Comparison of ENCODE assay signal across 10 mouse cellular contexts in genomic region chr1:88839407-88839976, GRCm38 (mm10).
DNase-seq lines count a peak whose midpoint lies in the region; ATAC-seq lines count a peak whose summit lies in the region.
"Had no signal": no experiment of that assay in that cellular context is flagged by ENCODE, and none has a peak within 500 bp of the region (broad histone marks: within the 10 kb centered on the region; RNA-seq: fewer than 3 reads in every experiment).

No protein-coding gene starts in this region.

- intact Hi-C loops in left cerebral cortex, postnatal 4 days (cut with DNase I) = no loop called here
- intact Hi-C loops in gastrocnemius, postnatal 14 days (cut with DNase I; ENCODE audit: low total_unique reads) = no loop called here

- no peak overlapping the region for H3K9ac ChIP-seq in hindbrain, embryonic 16.5 days (ENCODE audit: low read depth, low read length)
- H3K9ac ChIP-seq in kidney, embryonic 16.5 days (replicated peaks; ENCODE audit: low read length) = no peak overlapping the region
- H3K9ac ChIP-seq: liver, embryonic 14.5 days had no signal

- 0 out of 2 replicates have a peak, but pooled peaks have one; percentile 38 for ATAC-seq in hindbrain, embryonic 16.5 days
- ATAC-seq in kidney, embryonic 16.5 days (ENCODE audit: low FRiP score, low TSS enrichment) = no peak
- no peak for ATAC-seq in megakaryocyte progenitor cell, adult 5-6 weeks (replicated peaks; ENCODE audit: poor library complexity)
- ATAC-seq: CD4-positive, CD25-positive, alpha-beta regulatory T cell, adult 4 months had no signal

- H3K27me3 ChIP-seq in embryonic facial prominence, embryonic 10.5 days (replicated peaks; ENCODE audit: low read depth, poor library complexity, severe bottlenecking) = no peaks in the 10 kb centered on the region
- no peaks in the 10 kb centered on the region for H3K27me3 ChIP-seq in hindbrain, embryonic 16.5 days (replicated peaks; ENCODE audit: control insufficient read depth, insufficient read depth, low read length)
- no peaks in the 10 kb centered on the region for H3K27me3 ChIP-seq in kidney, embryonic 16.5 days (ENCODE audit: insufficient read depth, low read length)

- no peak overlapping the region; the same call in 1 of the 2 replicates for H3K4me3 ChIP-seq in embryonic facial prominence, embryonic 10.5 days
- no peak overlapping the region for H3K4me3 ChIP-seq in hindbrain, embryonic 16.5 days (ENCODE audit: low read length)
- H3K4me3 ChIP-seq in kidney, embryonic 16.5 days (ENCODE audit: low read length) = no peak overlapping the region

- peaks cover 29% of the 10 kb centered on the region for H3K4me1 ChIP-seq in embryonic facial prominence, embryonic 10.5 days
- peaks cover 12% of the 10 kb centered on the region for H3K4me1 ChIP-seq in hindbrain, embryonic 16.5 days (ENCODE audit: control insufficient read depth, insufficient read depth, low read depth, low read length)
- H3K4me1 ChIP-seq in kidney, embryonic 16.5 days (ENCODE audit: insufficient read depth, low read length) = no peaks in the 10 kb centered on the region; the same call in 1 of the 2 replicates

- H3K27ac ChIP-seq in embryonic facial prominence, embryonic 10.5 days (replicated peaks) = peak overlapping the region; percentile 83
- peak overlapping the region; percentile 78; the same call in 1 of the 2 replicates for H3K27ac ChIP-seq in hindbrain, embryonic 16.5 days (ENCODE audit: low read depth, low read length)
- no peak overlapping the region for H3K27ac ChIP-seq in kidney, embryonic 16.5 days (ENCODE audit: low read length)
- H3K27ac ChIP-seq: liver, embryonic 14.5 days had no signal

- 15% methylated on average over 3 of the region's 3 CpGs for WGBS in embryonic facial prominence, embryonic 10.5 days
- 9% methylated on average over 3 of the region's 3 CpGs for WGBS in hindbrain, embryonic 16.5 days
- WGBS in kidney, embryonic 16.5 days = 38% methylated on average over 3 of the region's 3 CpGs

- peak; percentile 51 for DNase-seq in left cerebral cortex, postnatal 4 days
- no peak for DNase-seq in left cerebral cortex, adult 8-10 months (ENCODE audit: low spot score in 2 of 2)
- peak; percentile 12 for DNase-seq in embryonic facial prominence, embryonic 10.5 days (ENCODE audit: low spot score)
- no peak for DNase-seq in frontal cortex, postnatal 25 days (ENCODE audit: low spot score in 2 of 2)
- DNase-seq in gastrocnemius, postnatal 14 days = no peak

- no peaks in the 10 kb centered on the region for H3K9me3 ChIP-seq in embryonic facial prominence, embryonic 10.5 days
- H3K9me3 ChIP-seq in hindbrain, embryonic 16.5 days (ENCODE audit: control insufficient read depth, low read length) = no peaks in the 10 kb centered on the region
- peaks cover 4% of the 10 kb centered on the region; the same call in 1 of the 2 replicates for H3K9me3 ChIP-seq in kidney, embryonic 16.5 days (ENCODE audit: low read length)

- H3K4me2 ChIP-seq in hindbrain, embryonic 16.5 days (ENCODE audit: low read length) = no peak overlapping the region
- H3K4me2 ChIP-seq in kidney, embryonic 16.5 days (replicated peaks; ENCODE audit: low read depth, low read length) = no peak overlapping the region

- H3K36me3 ChIP-seq in embryonic facial prominence, embryonic 10.5 days (replicated peaks) = no peaks in the 10 kb centered on the region
- H3K36me3 ChIP-seq in hindbrain, embryonic 16.5 days (ENCODE audit: control insufficient read depth, insufficient read depth, low read length) = no peaks in the 10 kb centered on the region
- no peaks in the 10 kb centered on the region for H3K36me3 ChIP-seq in kidney, embryonic 16.5 days (ENCODE audit: insufficient read depth, low read length)

Comparison
In these comparisons a context has a peak if more than half of its experiments do, and no peak if none do; other contexts are left out.
1. DNase-seq: peak in left cerebral cortex, postnatal 4 days (single experiment) and embryonic facial prominence, embryonic 10.5 days (single experiment); none in left cerebral cortex, adult 8-10 months (0 of 2), frontal cortex, postnatal 25 days (0 of 2) and gastrocnemius, postnatal 14 days (single experiment).